Comparison of ENCODE assay signal across 11 mouse cellular contexts in the genomic region with DNA sequence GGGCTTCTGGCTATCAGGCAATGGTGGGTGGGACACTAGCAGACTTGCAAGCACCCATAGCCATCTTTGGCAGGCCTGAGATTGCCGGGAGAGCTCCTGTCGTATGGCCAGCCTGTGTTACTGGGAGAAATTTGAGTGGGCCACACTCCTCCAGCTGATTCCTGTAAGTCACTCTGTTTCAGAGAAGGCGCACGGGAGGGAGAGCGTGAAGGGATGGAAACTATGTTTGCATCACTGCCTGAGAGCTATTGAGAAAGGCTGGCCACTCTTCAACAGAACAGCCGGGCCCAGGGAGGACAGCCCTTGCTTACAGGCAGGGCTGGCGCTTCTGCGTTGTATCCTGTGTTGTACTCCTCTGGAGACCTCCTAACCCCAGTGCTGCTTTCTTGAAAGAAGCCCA. TPM values are rescaled to one million over a fixed set of nuclear protein-coding genes. Genes with fewer than 3 reads are reported as not detected.
DNase-seq lines count a peak whose midpoint lies in the region; ATAC-seq lines count a peak whose summit lies in the region.
"Had no signal": no experiment of that assay in that cellular context is flagged by ENCODE, and none has a peak within 500 bp of the region (broad histone marks: within the 10 kb centered on the region; RNA-seq: fewer than 3 reads in every experiment).

No protein-coding gene starts in this region.

- no peak for ATAC-seq in activated CD4-positive, CD25-positive, alpha-beta regulatory T cell, adult 4 months

- intact Hi-C loops in heart, postnatal 10 days (cut with DNase I), result no loop called here

- peak; percentile 96 for DNase-seq in heart, adult 11 months
- DNase-seq in heart, adult 8-10 months (ENCODE audit: low spot score), result no peak
- DNase-seq in 416B (ENCODE audit: low read depth), result peak; percentile 59
- peak; percentile 58 for DNase-seq in heart, postnatal 10 days
- DNase-seq in lung, postnatal 25 days (ENCODE audit: low spot score), result peak; percentile 58
- DNase-seq in cerebellum, adult 9-11 months, result no peak
- DNase-seq in c-Kit-positive CD71-positive TER-119-positive erythroid progenitor cells, embryonic 14.5 days (ENCODE audit: low spot score), result no peak
- DNase-seq: cerebellum, postnatal 14 days had no signal

RNA-seq across cellular contexts. Expression of a gene that starts 5.6 kb away (rescaled TPM):
- 10 to 100 TPM; 25.2 to 49.3 (median 41.6) TPM for total RNA-seq in heart, adult 8-10 months (2022)
- 10 to 100 TPM; 28.9 to 41.2 TPM for total RNA-seq in heart, postnatal 10 days (2021)
- polyA plus RNA-seq in activated CD4-positive, CD25-positive, alpha-beta regulatory T cell, adult 4 months (2017; shearing (Covaris generic)), result not detected

RNA-seq across cellular contexts. Expression of a gene that starts 19.8 kb away (rescaled TPM):
- total RNA-seq in heart, adult 8-10 months (2022), result 1 to 10 TPM; 2.1 to 3.6 (median 3.0) TPM
- total RNA-seq in heart, postnatal 10 days (2021), result 1 to 10 TPM; 5.3 to 8.3 TPM
- polyA plus RNA-seq in activated CD4-positive, CD25-positive, alpha-beta regulatory T cell, adult 4 months (2017; shearing (Covaris generic)), result not detected

RNA-seq across cellular contexts. Expression of a gene that starts 30.0 kb away (rescaled TPM):
- total RNA-seq in heart, adult 8-10 months (2022), result not detected
- not detected for total RNA-seq in heart, postnatal 10 days (2021)
- not detected for polyA plus RNA-seq in activated CD4-positive, CD25-positive, alpha-beta regulatory T cell, adult 4 months (2017; shearing (Covaris generic))
- polyA plus RNA-seq: gonadal fat pad, adult 2 months; midbrain, embryonic 10.5 days had no signal

RNA-seq across cellular contexts. Expression of a gene that starts 49.0 kb away (rescaled TPM):
- under 1 TPM in 2 of 4 experiments, not detected in 2; 0.22 to 0.35 TPM for total RNA-seq in heart, adult 8-10 months (2022)
- total RNA-seq in heart, postnatal 10 days (2021), result 1 to 10 TPM; 2.2 to 2.4 TPM
- polyA plus RNA-seq in activated CD4-positive, CD25-positive, alpha-beta regulatory T cell, adult 4 months (2017; shearing (Covaris generic)), result not detected

RNA-seq across cellular contexts. Expression of a gene that starts 59.1 kb away (rescaled TPM):
- total RNA-seq in heart, adult 8-10 months (2022), result 10 to 100 TPM; 45.5 to 59.7 (median 53.9) TPM
- total RNA-seq in heart, postnatal 10 days (2021), result 100 to 1,000 TPM in 1 of 2 experiments, 10 to 100 TPM in 1; 96.4 to 106 TPM
- polyA plus RNA-seq in activated CD4-positive, CD25-positive, alpha-beta regulatory T cell, adult 4 months (2017; shearing (Covaris generic)), result under 1 TPM; 0.25 to 0.27 TPM

Comparison
In these comparisons a context has a peak if more than half of its experiments do, and no peak if none do; other contexts are left out.
1. DNase-seq: peak in heart, adult 11 months (single experiment), 416B (single experiment), heart, postnatal 10 days (2 of 2) and lung, postnatal 25 days (single experiment); none in heart, adult 8-10 months (single experiment), cerebellum, adult 9-11 months (single experiment) and c-Kit-positive CD71-positive TER-119-positive erythroid progenitor cells, embryonic 14.5 days (single experiment).